Mouse (Mus musculus): ENCODE measurements around the gene Hist1h2ab. TPM values are rescaled to one million over a fixed set of nuclear protein-coding genes. Genes with fewer than 3 reads are reported as not detected.
"Not testable (repeated sequence)": the region's sequence is repeated elsewhere in the genome, so short reads cannot be mapped to it uniquely, and the experiment has no call there.

Hist1h2ab gene
- polyA plus RNA-seq, 1 experiment: not detected

- Histone ChIP-seq H3K4me3 (replicated peaks; ENCODE audit: insufficient read depth, low read depth, low read length) (peak within 1 kb of the TSS; percentile 89), H3K4me1 (ENCODE audit: control insufficient read depth, insufficient read depth, low read length) (no peaks in the 10 kb centered on the region), H3K27me3 (ENCODE audit: control insufficient read depth, insufficient read depth, low read length) (no peaks in the 10 kb centered on the region), H3K27ac (ENCODE audit: insufficient read depth, low read length) (no peak within 1 kb of the TSS)
- TF ChIP-seq CTCF (IDR thresholded peaks at IDR 0.05; ENCODE audit: borderline replicate concordance, insufficient read depth, low read depth, low read length): no peak
- DNase-seq: no peak
- 4% methylated on average over 17 of the region's 17 CpGs for WGBS
These were observed 40.4 kb upstream of the Hist1h2ab start, which contains the start of gene Hfe for GRCm38 (mm10) chr13:23710374-23711089. TSS of gene Hfe (minus strand) at chr13:23710854.

GRCm38 (mm10) chr13:23716261-23717042, 34.5 kb upstream of the Hist1h2ab start:
- WGBS: 82% methylated on average over 5 of the region's 5 CpGs

GRCm38 (mm10) chr13:23717176-23717575, 33.8 kb upstream of the Hist1h2ab start:
- no peak for DNase-seq
- H3K4me1 ChIP-seq (ENCODE audit: control insufficient read depth, insufficient read depth, low read length): no peaks in the 10 kb centered on the region
- 59% methylated on average over 11 of the region's 11 CpGs for WGBS
- no peaks in the 10 kb centered on the region for H3K27me3 ChIP-seq (ENCODE audit: control insufficient read depth, insufficient read depth, low read length)
- H3K27ac ChIP-seq (ENCODE audit: insufficient read depth, low read length): no peak overlapping the region
- no peak overlapping the region for H3K4me3 ChIP-seq (replicated peaks; ENCODE audit: insufficient read depth, low read depth, low read length)
- no peak for TF ChIP-seq POLR2A (IDR thresholded peaks at IDR 0.05; ENCODE audit: borderline replicate concordance, insufficient read depth, low read length)

More at GRCm38 (mm10) chr13:23716261-23717042, 34.5 kb upstream of the Hist1h2ab start:
- H3K4me3 ChIP-seq (replicated peaks; ENCODE audit: insufficient read depth, low read depth, low read length): no peak overlapping the region
- H3K27me3 ChIP-seq (ENCODE audit: control insufficient read depth, insufficient read depth, low read length): no peaks in the 10 kb centered on the region
- DNase-seq: no peak
- no peak overlapping the region for H3K27ac ChIP-seq (ENCODE audit: insufficient read depth, low read length)
- TF ChIP-seq CTCF (IDR thresholded peaks at IDR 0.05; ENCODE audit: borderline replicate concordance, insufficient read depth, low read depth, low read length): no peak
- no peak for TF ChIP-seq POLR2A (IDR thresholded peaks at IDR 0.05; ENCODE audit: borderline replicate concordance, insufficient read depth, low read length)
- no peaks in the 10 kb centered on the region for H3K4me1 ChIP-seq (ENCODE audit: control insufficient read depth, insufficient read depth, low read length)

GRCm38 (mm10) chr13:23717593-23718245, 33.2 kb upstream of the Hist1h2ab start:
- not testable (repeated sequence) for H3K27me3 ChIP-seq (ENCODE audit: control insufficient read depth, insufficient read depth, low read length); H3K27ac ChIP-seq (ENCODE audit: insufficient read depth, low read length); H3K4me1 ChIP-seq (ENCODE audit: control insufficient read depth, insufficient read depth, low read length); DNase-seq; H3K4me3 ChIP-seq (replicated peaks; ENCODE audit: insufficient read depth, low read depth, low read length)
- 23% methylated on average over 2 of the region's 2 CpGs for WGBS

- 83% methylated on average over 4 of the region's 4 CpGs for WGBS
These were observed 26.7 kb upstream of the Hist1h2ab start for GRCm38 (mm10) chr13:23724239-23724638.

GRCm38 (mm10) chr13:23725213-23725612, 25.7 kb upstream of the Hist1h2ab start:
- DNase-seq: no peak
- no peaks in the 10 kb centered on the region for H3K27me3 ChIP-seq (ENCODE audit: control insufficient read depth, insufficient read depth, low read length)
- 22% methylated on average over 1 of the region's 1 CpGs for WGBS
- H3K4me3 ChIP-seq (replicated peaks; ENCODE audit: insufficient read depth, low read depth, low read length): no peak overlapping the region
- no peak overlapping the region for H3K27ac ChIP-seq (ENCODE audit: insufficient read depth, low read length)
- TF ChIP-seq CTCF (IDR thresholded peaks at IDR 0.05; ENCODE audit: borderline replicate concordance, insufficient read depth, low read depth, low read length): no peak
- TF ChIP-seq POLR2A (IDR thresholded peaks at IDR 0.05; ENCODE audit: borderline replicate concordance, insufficient read depth, low read length): no peak
- no peaks in the 10 kb centered on the region for H3K4me1 ChIP-seq (ENCODE audit: control insufficient read depth, insufficient read depth, low read length)

More at GRCm38 (mm10) chr13:23724239-23724638, 26.7 kb upstream of the Hist1h2ab start:
- no peak for DNase-seq
- TF ChIP-seq CTCF (IDR thresholded peaks at IDR 0.05; ENCODE audit: borderline replicate concordance, insufficient read depth, low read depth, low read length): no peak
- H3K27me3 ChIP-seq (ENCODE audit: control insufficient read depth, insufficient read depth, low read length): no peaks in the 10 kb centered on the region
- no peaks in the 10 kb centered on the region for H3K4me1 ChIP-seq (ENCODE audit: control insufficient read depth, insufficient read depth, low read length)
- H3K4me3 ChIP-seq (replicated peaks; ENCODE audit: insufficient read depth, low read depth, low read length): no peak overlapping the region
- H3K27ac ChIP-seq (ENCODE audit: insufficient read depth, low read length): no peak overlapping the region

- Histone ChIP-seq H3K4me1 (ENCODE audit: control insufficient read depth, insufficient read depth, low read length) (no peaks in the 10 kb centered on the region), H3K27ac (ENCODE audit: insufficient read depth, low read length) (no peak overlapping the region), H3K4me3 (replicated peaks; ENCODE audit: insufficient read depth, low read depth, low read length) (no peak overlapping the region), H3K27me3 (ENCODE audit: control insufficient read depth, insufficient read depth, low read length) (no peaks in the 10 kb centered on the region)
- TF ChIP-seq POLR2A (IDR thresholded peaks at IDR 0.05; ENCODE audit: borderline replicate concordance, insufficient read depth, low read length) (no peak), CTCF (IDR thresholded peaks at IDR 0.05; ENCODE audit: borderline replicate concordance, insufficient read depth, low read depth, low read length) (no peak)
- DNase-seq: no peak
- 48% methylated on average over 18 of the region's 18 CpGs for WGBS
These were observed 22.3 kb upstream of the Hist1h2ab start for GRCm38 (mm10) chr13:23728472-23729191.

Data from cerebellum, adult 2 months (tissue).